Mouse (Mus musculus) liver, adult 2 months (tissue): ENCODE measurements around the gene Mfsd4b2.

Source experiments
- CTCF ChIP-seq: fragments of 200-500 bp; IDR thresholded peaks from 2 replicates; pipeline ENCODE4 v1.5.1; 2011; ENCODE audit warnings: low read depth, low read length, control low read depth
- POLR2A ChIP-seq: fragments of 200-500 bp; IDR thresholded peaks from 2 replicates; pipeline ENCODE4 v1.6.1; 2011; ENCODE audit warnings: low read length, control low read depth; ENCODE audit not compliant: insufficient read depth; ENCODE audit errors: extremely low read depth

DNA sequence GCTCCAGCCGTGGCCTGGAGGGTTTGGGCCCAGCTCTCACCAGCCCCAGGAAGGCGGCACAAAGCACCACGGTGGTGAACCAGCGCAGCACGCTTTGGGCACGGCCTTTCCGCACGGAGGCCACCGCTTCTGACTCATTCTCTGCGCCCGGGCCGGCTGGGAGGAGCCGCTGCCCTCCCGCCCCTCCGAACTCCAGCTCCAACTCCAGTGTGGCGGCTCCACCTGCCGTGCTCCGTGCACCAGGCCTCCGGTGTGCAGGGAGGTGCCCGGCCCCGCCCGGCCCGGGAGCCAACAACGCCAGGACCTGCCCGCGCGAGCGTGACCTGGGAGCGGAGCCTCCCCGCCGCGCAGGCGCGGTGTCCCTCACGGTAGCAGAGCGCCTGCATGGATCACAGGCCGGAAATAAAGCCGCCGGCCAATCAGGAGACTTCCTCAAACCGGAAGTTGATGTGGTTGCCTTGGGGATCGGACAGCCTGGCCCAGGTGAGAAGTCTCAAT, 27.8 kb downstream of the Mfsd4b2 start, which contains the start of gene Mfsd4b4:
- TF ChIP-seq POLR2A (0 out of 2 replicates have a peak, but pooled peaks have one; percentile 40), CTCF (no peak)
